Mouse (Mus musculus) heart, postnatal 0 days (tissue): ENCODE measurements at regions not wholly inside any gene's neighbourhood (a gene's known extent, or its start where the extent isn't known, plus 50 kb on each side); places are given as distances from the start of the nearest gene placed in this dataset.

Source experiments
- CTCF ChIP-seq: IDR thresholded peaks from 2 replicates; pipeline ENCODE4 v1.5.1; 2016; ENCODE audit warnings: antibody characterized with exemption, control low read depth, low read depth
- EP300 ChIP-seq: IDR thresholded peaks from 2 replicates; pipeline ENCODE4 v1.6.1; 2016; ENCODE audit warnings: antibody characterized with exemption, low read depth

DNA sequence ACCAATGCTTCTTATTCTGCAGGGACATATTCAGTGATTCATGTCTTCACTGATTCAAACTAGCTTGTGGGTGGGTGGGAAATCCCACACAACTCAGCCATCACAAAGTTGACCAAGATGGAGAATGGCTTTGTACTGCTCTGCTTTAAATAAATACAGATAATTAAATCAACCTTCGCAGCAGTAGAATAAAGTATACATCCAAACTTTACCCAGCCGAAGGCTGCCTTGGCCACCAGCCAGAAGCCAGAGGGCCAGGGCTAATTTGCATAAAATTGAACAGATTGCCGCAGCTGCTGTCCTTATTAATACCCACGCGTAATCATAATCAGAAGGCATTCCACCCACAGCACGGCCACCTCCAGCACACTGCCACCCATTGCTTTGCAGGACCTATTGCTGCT is 623.8 kb upstream of the Fam241a start:
- TF ChIP-seq CTCF (no peak), EP300 (no peak)
